16 mouse cellular contexts compared by ENCODE assay signal in the genomic region with DNA sequence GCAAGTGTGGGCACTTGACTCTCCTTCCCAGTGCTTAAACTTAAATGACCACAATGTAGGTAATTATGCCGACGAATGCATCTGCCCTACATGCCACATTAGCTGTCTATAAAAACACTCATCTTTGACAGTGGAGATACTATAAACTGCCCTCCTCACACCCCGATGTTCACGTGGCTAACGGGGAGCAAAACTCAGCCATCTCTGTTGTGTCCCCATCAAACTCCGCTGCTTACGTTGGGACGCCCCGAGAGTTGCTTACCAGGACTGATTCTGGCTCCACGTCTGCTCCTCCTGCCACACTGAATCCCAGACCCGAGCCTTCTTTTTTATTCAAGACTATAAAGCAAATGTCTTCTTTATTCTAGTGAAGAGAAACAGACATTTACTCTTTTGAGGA. TPM values are rescaled to one million over a fixed set of nuclear protein-coding genes. Genes with fewer than 3 reads are reported as not detected.
DNase-seq lines count a peak whose midpoint lies in the region; ATAC-seq and TF ChIP-seq lines count a peak whose summit lies in the region.
"Had no signal": no experiment of that assay in that cellular context is flagged by ENCODE, and none has a peak within 500 bp of the region (broad histone marks: within the 10 kb centered on the region; RNA-seq: fewer than 3 reads in every experiment).

No protein-coding gene starts in this region.

- no peak for TF ChIP-seq POLR2A in small intestine, adult 2 months (IDR thresholded peaks at IDR 0.05; ENCODE audit: low read depth, low read length)

- H3K27ac ChIP-seq in hindbrain, embryonic 11.5 days (ENCODE audit: low read depth, low read length): 0 out of 2 replicates have a peak overlapping the region, but pooled peaks have one; percentile 6
- no peak overlapping the region for H3K27ac ChIP-seq in hindbrain, embryonic 16.5 days (ENCODE audit: low read depth, low read length)
- H3K27ac ChIP-seq in intestine, embryonic 16.5 days (ENCODE audit: low read length): peak overlapping the region; percentile 62
- peak overlapping the region; percentile 97 for H3K27ac ChIP-seq in small intestine, adult 2 months (ENCODE audit: insufficient read depth, low read depth, low read length)
- H3K27ac ChIP-seq: limb, embryonic 15.5 days had no signal

- no peaks in the 10 kb centered on the region for H3K36me3 ChIP-seq in hindbrain, embryonic 11.5 days (ENCODE audit: control insufficient read depth, insufficient read depth, low read length)
- H3K36me3 ChIP-seq in hindbrain, embryonic 16.5 days (ENCODE audit: control insufficient read depth, insufficient read depth, low read length): no peaks in the 10 kb centered on the region
- no peaks in the 10 kb centered on the region for H3K36me3 ChIP-seq in intestine, embryonic 16.5 days (ENCODE audit: control insufficient read depth, insufficient read depth, low read length)
- H3K36me3 ChIP-seq in small intestine, adult 2 months (ENCODE audit: control insufficient read depth, insufficient read depth, low read length): no peaks in the 10 kb centered on the region

- intact Hi-C loops in heart, postnatal 36 days (cut with DNase I): no loop called here

- no peak overlapping the region for H3K4me2 ChIP-seq in hindbrain, embryonic 11.5 days (replicated peaks; ENCODE audit: low read depth, low read length)
- H3K4me2 ChIP-seq in hindbrain, embryonic 16.5 days (ENCODE audit: low read length): no peak overlapping the region
- no peak overlapping the region for H3K4me2 ChIP-seq in intestine, embryonic 16.5 days (ENCODE audit: low read depth, low read length)
- H3K4me2 ChIP-seq: limb, embryonic 15.5 days had no signal

- no peak for TF ChIP-seq CTCF in small intestine, adult 2 months (IDR thresholded peaks at IDR 0.05; ENCODE audit: extremely low read depth, insufficient read length, insufficient replicate concordance, low read depth, low read length)

- no peak for ATAC-seq in hindbrain, embryonic 11.5 days (ENCODE audit: low FRiP score)
- ATAC-seq in hindbrain, embryonic 16.5 days: no peak
- no peak for ATAC-seq in intestine, embryonic 16.5 days

- WGBS in hindbrain, embryonic 11.5 days: 80% methylated on average over 11 of the region's 11 CpGs
- 53% methylated on average over 11 of the region's 11 CpGs for WGBS in hindbrain, embryonic 16.5 days
- 80% methylated on average over 11 of the region's 11 CpGs for WGBS in intestine, embryonic 16.5 days
- 71% methylated on average over 11 of the region's 11 CpGs for WGBS in small intestine, adult 2 months

- H3K9ac ChIP-seq in hindbrain, embryonic 11.5 days (ENCODE audit: low read depth, low read length): no peak overlapping the region
- no peak overlapping the region for H3K9ac ChIP-seq in hindbrain, embryonic 16.5 days (ENCODE audit: low read depth, low read length)
- 0 out of 2 replicates have a peak overlapping the region, but pooled peaks have one; percentile 4 for H3K9ac ChIP-seq in intestine, embryonic 16.5 days (ENCODE audit: low read depth, low read length)
- H3K9ac ChIP-seq: limb, embryonic 15.5 days had no signal

- peaks cover 10% of the 10 kb centered on the region for H3K4me1 ChIP-seq in hindbrain, embryonic 11.5 days (replicated peaks; ENCODE audit: control insufficient read depth, insufficient read depth, low read length)
- peaks cover 22% of the 10 kb centered on the region for H3K4me1 ChIP-seq in hindbrain, embryonic 16.5 days (ENCODE audit: control insufficient read depth, insufficient read depth, low read depth, low read length)
- peaks cover 13% of the 10 kb centered on the region for H3K4me1 ChIP-seq in intestine, embryonic 16.5 days (ENCODE audit: control insufficient read depth, insufficient read depth, low read length)
- H3K4me1 ChIP-seq in small intestine, adult 2 months (ENCODE audit: control insufficient read depth, insufficient read depth, insufficient read length, low read length): peaks cover 23% of the 10 kb centered on the region

- no peak overlapping the region for H3K4me3 ChIP-seq in hindbrain, embryonic 11.5 days (ENCODE audit: low read depth, low read length)
- no peak overlapping the region for H3K4me3 ChIP-seq in hindbrain, embryonic 16.5 days (ENCODE audit: low read length)
- H3K4me3 ChIP-seq in intestine, embryonic 16.5 days (ENCODE audit: low read length): no peak overlapping the region
- no peak overlapping the region for H3K4me3 ChIP-seq in small intestine, adult 2 months (ENCODE audit: low read depth, low read length)
- H3K4me3 ChIP-seq: limb, embryonic 15.5 days had no signal

- DNase-seq in heart, adult 11 months: peak; percentile 81
- no peak for DNase-seq in heart, postnatal 36 days
- no peak for DNase-seq in hindbrain, embryonic 11.5 days (ENCODE audit: low spot score)
- no peak for DNase-seq in frontal cortex, postnatal 10 days (ENCODE audit: low spot score in 2 of 2)
- no peak for DNase-seq in kidney, postnatal 10 days
- DNase-seq: adrenal gland, adult 8-10 months; cerebellum, adult 11 months; cerebellum, postnatal 14 days; right cerebral cortex, postnatal 25 days had no signal

- no peaks in the 10 kb centered on the region for H3K9me3 ChIP-seq in hindbrain, embryonic 11.5 days (ENCODE audit: control insufficient read depth, low read length)
- no peaks in the 10 kb centered on the region for H3K9me3 ChIP-seq in hindbrain, embryonic 16.5 days (ENCODE audit: control insufficient read depth, low read length)
- no peaks in the 10 kb centered on the region for H3K9me3 ChIP-seq in intestine, embryonic 16.5 days (ENCODE audit: control insufficient read depth, low read length)
- H3K9me3 ChIP-seq: limb, embryonic 15.5 days had no signal

- no peaks in the 10 kb centered on the region for H3K27me3 ChIP-seq in hindbrain, embryonic 11.5 days (ENCODE audit: control insufficient read depth, insufficient read depth, low read length)
- H3K27me3 ChIP-seq in hindbrain, embryonic 16.5 days (replicated peaks; ENCODE audit: control insufficient read depth, insufficient read depth, low read length): no peaks in the 10 kb centered on the region
- H3K27me3 ChIP-seq in intestine, embryonic 16.5 days (replicated peaks; ENCODE audit: control insufficient read depth, insufficient read depth, low read length): no peaks in the 10 kb centered on the region
- H3K27me3 ChIP-seq in small intestine, adult 2 months (ENCODE audit: control insufficient read depth, insufficient read depth, low read length): no peaks in the 10 kb centered on the region
- H3K27me3 ChIP-seq: limb, embryonic 15.5 days had no signal

RNA-seq across cellular contexts. Expression of gene 1810049J17Rik, which starts 46.7 kb away (rescaled TPM):
- 1 to 10 TPM in 1 of 2 experiments, under 1 TPM in 1; 0.65 to 1.2 TPM for total RNA-seq in heart, postnatal 36 days (2021)
- polyA plus RNA-seq in hindbrain, embryonic 11.5 days (2014; fragmentation: Nextera tagmentation; extraction: Ambion mirVana): 1.0 TPM in 1 of 2 replicates, not detected in the other
- 0.62 and 1.1 TPM in 2 replicates for polyA plus RNA-seq in hindbrain, embryonic 16.5 days (2015; fragmentation: Nextera tagmentation; extraction: Ambion mirVana)
- polyA plus RNA-seq in intestine, embryonic 16.5 days (2015; fragmentation: Nextera tagmentation; extraction: Ambion mirVana): 0.81 and 2.1 TPM in 2 replicates
- not detected in 2 replicates for polyA plus RNA-seq in small intestine, adult 2 months (2012; rRNA removed)
- polyA plus RNA-seq: forebrain, embryonic 11.5 days; frontal cortex, adult 2 months; large intestine, adult 2 months had no signal

RNA-seq across cellular contexts. Expression of gene Golph3, which starts 47.1 kb away (rescaled TPM):
- 10 to 100 TPM; 81.7 to 83.7 TPM for total RNA-seq in heart, postnatal 36 days (2021)
- 110 TPM in 2 replicates for polyA plus RNA-seq in hindbrain, embryonic 11.5 days (2014; fragmentation: Nextera tagmentation; extraction: Ambion mirVana)
- polyA plus RNA-seq in hindbrain, embryonic 16.5 days (2015; fragmentation: Nextera tagmentation; extraction: Ambion mirVana): 64.2 and 66.1 TPM in 2 replicates
- 66.9 and 74.3 TPM in 2 replicates for polyA plus RNA-seq in intestine, embryonic 16.5 days (2015; fragmentation: Nextera tagmentation; extraction: Ambion mirVana)
- polyA plus RNA-seq in small intestine, adult 2 months (2012; rRNA removed): 64.4 and 103 TPM in 2 replicates
